Mouse (Mus musculus) liver, postnatal 0 days (tissue): ENCODE measurements around the gene Rarg. TPM values are rescaled to one million over a fixed set of nuclear protein-coding genes. Genes with fewer than 3 reads are reported as not detected.
A peak's percentile ranks its signal among the peaks of the same experiment; 100 is the strongest.

Experiments
- ATAC-seq: fragments of 200-750 bp; cut with Nextera tagmentation; 2 replicates; pipeline ENCODE4 v1.8.0; 2017; ENCODE audit warnings: mild to moderate bottlenecking, moderate library complexity
- DNase-seq: peaks from one replicate; pipeline ENCODE4 v3.0.0-alpha.2; 2016
- H3K27ac ChIP-seq: fragments of 300-500 bp; sonication (generic); 2 replicates; pipeline ENCODE4 v1.5.1; 2014; ENCODE audit warnings: antibody characterized with exemption, moderate library complexity, mild to moderate bottlenecking, low read depth
- H3K27me3 ChIP-seq: fragments of 300-500 bp; sonication (generic); 2 replicates; pipeline ENCODE4 v1.6.1; 2014; ENCODE audit warnings: low read length, control low read depth, mixed read lengths; ENCODE audit not compliant: insufficient read depth
- H3K36me3 ChIP-seq: fragments of 300-500 bp; sonication (generic); replicated peaks from 2 replicates; pipeline ENCODE4 v1.6.1; 2014; ENCODE audit warnings: mild to moderate bottlenecking, control low read depth, low read length, moderate library complexity, mixed read lengths; ENCODE audit not compliant: insufficient read depth
- H3K4me1 ChIP-seq: fragments of 300-500 bp; sonication (generic); 2 replicates; pipeline ENCODE4 v1.6.1; 2014; ENCODE audit warnings: antibody characterized with exemption, mild to moderate bottlenecking, control low read depth; ENCODE audit not compliant: insufficient read depth
- H3K4me2 ChIP-seq: fragments of 300-500 bp; sonication (generic); 2 replicates; pipeline ENCODE4 v1.6.1; 2014; ENCODE audit warnings: low read depth, mild to moderate bottlenecking, low read length, moderate library complexity, mixed read lengths
- H3K4me3 ChIP-seq: fragments of 300-500 bp; sonication (generic); 2 replicates; pipeline ENCODE4 v1.5.1; 2014; ENCODE audit warnings: low read depth, low read length
- H3K9ac ChIP-seq: fragments of 300-500 bp; sonication (generic); replicated peaks from 2 replicates; pipeline ENCODE4 v1.6.1; 2014; ENCODE audit warnings: mild to moderate bottlenecking, moderate library complexity
- H3K9me3 ChIP-seq: fragments of 300-500 bp; sonication (generic); 2 replicates; pipeline ENCODE4 v1.6.1; 2016; ENCODE audit warnings: mild to moderate bottlenecking, control low read depth, low read length, mixed read lengths
- CTCF ChIP-seq: sonication (generic); IDR thresholded peaks from 2 replicates; pipeline ENCODE4 v1.5.1; 2016; ENCODE audit warnings: antibody characterized with exemption, low read depth
- EP300 ChIP-seq: IDR thresholded peaks from 2 replicates; pipeline ENCODE4 v1.6.1; 2016; ENCODE audit warnings: antibody characterized with exemption, low read depth, mild to moderate bottlenecking
- WGBS: fragments of 180-500 bp; shearing (Covaris S2); extraction: QIAGEN DNeasy Blood & Tissue Kit; methylation state at CpG from one replicate; pipeline ENCODE4 v1.1.7; 2014; ENCODE audit not compliant: insufficient replicate concordance; 5-methylcytosine and 5-hydroxymethylcytosine counted together
- polyA plus RNA-seq: library from polyadenylated mRNA; unstranded; fragments of >200 nt; fragmentation: Nextera tagmentation; extraction: Ambion mirVana; gene quantifications from 2 replicates; pipeline ENCODE4 v1.2.1, GENCODE M21; 2015

Rarg gene
- polyA plus RNA-seq, 1 experiment from 2014 or later = 2.6 TPM

- Histone ChIP-seq H3K27ac (peak overlapping the region; percentile 91), H3K27me3 (no peaks in the 10 kb centered on the region), H3K9me3 (no peaks in the 10 kb centered on the region), H3K9ac (peak overlapping the region; percentile 69; the same call in 1 of the 2 replicates), H3K4me2 (peak overlapping the region; percentile 68), H3K36me3 (0 out of 2 replicates have a peak, but pooled peaks cover 16% of the 10 kb centered on the region), H3K4me3 (peak overlapping the region; percentile 45; the same call in 1 of the 2 replicates), H3K4me1 (peaks cover 2% of the 10 kb centered on the region)
- TF ChIP-seq EP300 = peak; percentile 68; the same call in 1 of the 2 replicates
- no peak for TF ChIP-seq CTCF
- WGBS = 69% methylated on average over 11 of the region's 11 CpGs
- ATAC-seq (peak; percentile 88), DNase-seq (peak; percentile 73)
Observed at GRCm38 (mm10) chr15:102186239-102186638, 71.1 kb downstream of the Rarg start.

Other genes with a start within 250 kb of the Rarg start
- 234 and 261 TPM in 2 replicates for gene Krt18, start 229.3 kb downstream of the Rarg start, polyA plus RNA-seq
- 30.9 and 32.2 TPM in 2 replicates for gene Eif4b, start 183.7 kb downstream of the Rarg start, polyA plus RNA-seq
- 9.2 TPM in 2 replicates for gene Tns2, start 157.1 kb downstream of the Rarg start, polyA plus RNA-seq
- 9.2 and 10.0 TPM in 2 replicates for gene Spryd3, start 121.3 kb downstream of the Rarg start, polyA plus RNA-seq
- 4.8 and 5.9 TPM in 2 replicates for gene Igfbp6, start 113.2 kb downstream of the Rarg start, polyA plus RNA-seq
- 10.9 and 13.6 TPM in 2 replicates for gene Soat2, start 107.0 kb downstream of the Rarg start, polyA plus RNA-seq
- 10.7 and 11.6 TPM in 2 replicates for gene Zfp740, start 54.3 kb downstream of the Rarg start, polyA plus RNA-seq
- 224 and 243 TPM in 2 replicates for gene Csad, start 52.8 kb downstream of the Rarg start, polyA plus RNA-seq
- gene Itgb7, start 25.6 kb downstream of the Rarg start, polyA plus RNA-seq = 5.8 and 8.6 TPM in 2 replicates
- gene Gm9918, start 13.0 kb upstream of the Rarg start, polyA plus RNA-seq = not detected in 2 replicates
- 25.4 and 27.4 TPM in 2 replicates for gene Mfsd5, start 21.9 kb upstream of the Rarg start, polyA plus RNA-seq
- 7.3 and 7.8 TPM in 2 replicates for gene Espl1, start 38.7 kb upstream of the Rarg start, polyA plus RNA-seq
- 172 and 179 TPM in 2 replicates for gene Pfdn5, start 68.6 kb upstream of the Rarg start, polyA plus RNA-seq
- gene Myg1, start 74.2 kb upstream of the Rarg start, polyA plus RNA-seq = 28.1 and 30.8 TPM in 2 replicates
- 15.6 and 18.8 TPM in 2 replicates for gene Aaas, start 93.3 kb upstream of the Rarg start, polyA plus RNA-seq
- gene Sp7, start 109.7 kb upstream of the Rarg start, polyA plus RNA-seq = not detected in 2 replicates
- gene Sp1, start 148.6 kb upstream of the Rarg start, polyA plus RNA-seq = 2.8 and 2.9 TPM in 2 replicates
- gene Amhr2, start 187.8 kb upstream of the Rarg start, polyA plus RNA-seq = 0.36 and 0.60 TPM in 2 replicates
- 76.0 and 77.2 TPM in 2 replicates for gene Prr13, start 201.5 kb upstream of the Rarg start, polyA plus RNA-seq
- gene Pcbp2, start 213.0 kb upstream of the Rarg start, polyA plus RNA-seq = 68.4 and 70.9 TPM in 2 replicates
- not detected in 2 replicates for gene Gm10337, start 246.2 kb upstream of the Rarg start, polyA plus RNA-seq